In genomic region chr4:140788264-140788663, GRCm38 (mm10) we compare ENCODE assay signal across 12 mouse cellular contexts. TPM values are rescaled to one million over a fixed set of nuclear protein-coding genes. Genes with fewer than 3 reads are reported as not detected.
"Had no signal": no experiment of that assay in that cellular context is flagged by ENCODE, and none has a peak within 500 bp of the region (broad histone marks: within the 10 kb centered on the region; RNA-seq: fewer than 3 reads in every experiment).

No protein-coding gene starts in this region.

- H3K9me3 ChIP-seq: limb, embryonic 13.5 days; liver, embryonic 13.5 days had no signal

- H3K9ac ChIP-seq: limb, embryonic 13.5 days; liver, embryonic 13.5 days; lung, embryonic 14.5 days had no signal

- H3K36me3 ChIP-seq: limb, embryonic 13.5 days; liver, embryonic 13.5 days had no signal

- ATAC-seq: intestine, postnatal 0 days had no signal

- H3K4me2 ChIP-seq: limb, embryonic 13.5 days; liver, embryonic 13.5 days; lung, embryonic 14.5 days had no signal

- H3K27ac ChIP-seq: kidney, postnatal 0 days; layer of hippocampus, adult 2 months; limb, embryonic 13.5 days; liver, embryonic 13.5 days had no signal

- H3K27me3 ChIP-seq: limb, embryonic 13.5 days; liver, embryonic 13.5 days had no signal

- H3K4me3 ChIP-seq: layer of hippocampus, adult 2 months; limb, embryonic 13.5 days; liver, embryonic 13.5 days had no signal

RNA-seq across cellular contexts. Expression of gene Padi4, which starts 14.2 kb away (rescaled TPM):
- total RNA-seq: layer of hippocampus, adult 2 months; layer of hippocampus, postnatal 10 days; left cerebral cortex, postnatal 36 days had no signal

RNA-seq across cellular contexts. Expression of gene Padi3, which starts 22.2 kb away (rescaled TPM):
- total RNA-seq: layer of hippocampus, adult 2 months; left cerebral cortex, postnatal 36 days had no signal
- polyA plus RNA-seq: inflammation-experienced regulatory T-cells, adult 6 months; midbrain, embryonic 14.5 days; neural tube, embryonic 14.5 days; stomach, embryonic 14.5 days had no signal

RNA-seq across cellular contexts. Expression of gene Padi6, which starts 45.8 kb away (rescaled TPM):
- total RNA-seq: layer of hippocampus, adult 2 months had no signal
- polyA plus RNA-seq: inflammation-experienced regulatory T-cells, adult 6 months; intestine, postnatal 0 days; limb, embryonic 13.5 days; liver, embryonic 13.5 days; lung, embryonic 14.5 days; midbrain, embryonic 14.5 days; stomach, embryonic 14.5 days had no signal

RNA-seq across cellular contexts. Expression of gene Padi1, which starts 57.3 kb away (rescaled TPM):
- total RNA-seq: layer of hippocampus, adult 2 months; layer of hippocampus, postnatal 10 days; left cerebral cortex, postnatal 36 days had no signal
- polyA plus RNA-seq: neural tube, embryonic 14.5 days had no signal
